Mouse (Mus musculus): Measurements from ENCODE around the gene Erg. TPM values are rescaled to one million over a fixed set of nuclear protein-coding genes. Genes with fewer than 3 reads are reported as not detected.

Gene Erg
- polyA plus RNA-seq, 1 experiment from 2014 or later = 26.2 TPM

DNA sequence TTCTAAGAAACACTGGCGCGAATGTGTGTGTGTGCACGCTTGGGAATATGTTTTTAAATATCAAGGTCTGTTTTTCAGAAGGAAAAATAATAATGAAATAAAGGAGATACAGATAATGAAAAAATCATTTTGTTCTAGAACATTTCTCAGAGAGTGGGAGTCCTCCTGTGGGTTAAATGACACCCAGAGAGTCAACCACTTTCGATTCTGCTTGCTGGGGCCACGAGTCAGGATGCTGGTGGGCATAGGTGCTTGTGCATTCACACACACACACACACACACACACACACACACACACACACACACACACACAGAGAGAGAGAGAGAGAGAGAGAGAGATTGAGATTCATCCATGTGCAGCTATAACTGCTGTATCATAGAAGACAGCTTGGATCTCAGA, 130.9 kb downstream of the Erg start:
- Histone ChIP-seq H3K27ac (no peak overlapping the region), H3K9me3 (no peaks in the 10 kb centered on the region), H3K36me3 (no peaks in the 10 kb centered on the region), H3K4me3 (no peak overlapping the region), H3K27me3 (no peaks in the 10 kb centered on the region), H3K4me1 (0 out of 2 replicates have a peak, but pooled peaks cover 8% of the 10 kb centered on the region), H3K4me2 (no peak overlapping the region), H3K9ac (no peak overlapping the region)
- no peak for ATAC-seq (ENCODE audit: insufficient number of reproducible peaks, low FRiP score, low TSS enrichment, low read depth)
- WGBS = 84% methylated on average over 5 of the region's 5 CpGs

DNA sequence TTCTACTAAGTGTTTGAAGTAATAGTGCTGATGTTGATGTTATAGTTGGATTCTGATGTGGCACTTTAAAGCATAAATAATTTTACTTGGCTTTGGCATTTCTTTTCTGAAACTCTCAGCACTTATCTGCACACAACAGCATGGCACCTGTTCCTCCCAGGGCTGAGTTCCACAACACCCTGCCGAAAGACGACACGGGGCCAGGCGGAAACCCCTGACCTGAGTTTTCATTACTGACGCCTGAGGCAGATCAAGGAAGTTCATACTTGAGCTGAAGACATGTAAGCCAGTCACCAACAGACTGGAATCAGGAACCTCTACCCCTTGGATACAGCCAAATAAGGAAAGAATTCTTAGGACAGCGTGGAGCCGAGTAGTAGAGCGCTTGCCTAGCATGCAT, 134.0 kb downstream of the Erg start:
- no peak overlapping the region for H3K27ac ChIP-seq
- H3K4me2 ChIP-seq = no peak overlapping the region
- H3K9me3 ChIP-seq = no peaks in the 10 kb centered on the region
- WGBS = 78% methylated on average over 8 of the region's 8 CpGs
- 0 out of 2 replicates have a peak, but pooled peaks cover 12% of the 10 kb centered on the region for H3K4me1 ChIP-seq
- no peak overlapping the region for H3K9ac ChIP-seq
- no peaks in the 10 kb centered on the region for H3K36me3 ChIP-seq
- no peak overlapping the region for H3K4me3 ChIP-seq
- no peaks in the 10 kb centered on the region for H3K27me3 ChIP-seq
- no peak for ATAC-seq (ENCODE audit: insufficient number of reproducible peaks, low FRiP score, low TSS enrichment, low read depth)

DNA sequence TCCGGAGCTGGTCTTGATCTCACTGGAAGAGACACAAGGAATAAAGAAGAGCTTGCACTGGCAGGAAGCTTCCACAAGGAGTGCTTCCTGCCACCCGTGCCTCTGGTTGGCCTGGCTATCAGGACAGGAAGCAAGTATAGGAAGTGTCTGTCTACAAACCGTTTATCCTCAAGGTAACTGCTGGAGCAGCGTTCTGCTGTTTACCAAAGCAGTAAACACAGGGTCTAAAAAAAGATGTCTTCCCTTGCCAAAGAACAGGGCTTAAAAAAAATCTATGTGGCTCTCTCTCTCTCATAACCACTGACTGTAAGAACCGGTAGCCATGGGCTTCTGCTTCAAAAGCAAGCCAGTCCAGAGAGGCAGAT, 137.1 kb downstream of the Erg start:
- Histone ChIP-seq H3K27ac (no peak overlapping the region), H3K27me3 (no peaks in the 10 kb centered on the region), H3K4me2 (no peak overlapping the region), H3K4me1 (0 out of 2 replicates have a peak, but pooled peaks cover 9% of the 10 kb centered on the region), H3K36me3 (no peaks in the 10 kb centered on the region), H3K9me3 (no peaks in the 10 kb centered on the region), H3K9ac (no peak overlapping the region), H3K4me3 (no peak overlapping the region)
- no peak for ATAC-seq (ENCODE audit: insufficient number of reproducible peaks, low FRiP score, low TSS enrichment, low read depth)
- WGBS = 48% methylated on average over 5 of the region's 5 CpGs

DNA sequence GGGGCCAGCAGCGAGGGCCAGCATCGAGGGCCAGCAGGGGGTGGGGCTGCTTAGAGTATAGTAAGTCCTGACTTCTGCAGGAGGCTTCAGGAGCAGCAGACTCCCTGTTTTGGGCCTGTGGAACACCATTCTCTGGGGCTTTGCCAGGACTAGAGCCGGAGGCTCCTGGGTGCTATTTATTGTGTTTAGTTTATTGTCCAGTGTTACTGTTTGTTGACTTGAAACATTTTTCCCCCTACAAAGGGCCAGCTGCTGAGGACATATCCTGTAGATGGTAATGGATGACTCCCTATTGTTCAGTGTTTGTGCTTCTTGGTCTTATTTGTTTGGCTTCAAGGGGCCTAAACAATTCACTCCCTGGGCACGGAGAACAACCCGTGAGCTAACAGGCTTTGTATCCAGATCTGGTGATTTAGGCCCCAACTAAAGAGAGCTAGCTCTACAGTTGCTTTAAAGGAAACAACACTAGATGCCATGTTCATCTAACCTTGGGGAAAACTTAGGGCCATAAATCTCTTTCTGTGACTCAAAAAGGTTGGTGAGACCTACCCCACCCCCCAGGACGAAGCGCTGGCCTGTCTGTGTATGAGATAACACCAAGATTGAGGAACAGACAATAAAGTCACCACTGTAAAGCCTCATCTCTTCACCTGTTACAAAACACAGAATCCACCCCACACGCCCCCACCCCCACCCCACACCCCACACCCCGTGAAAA, 137.6 kb downstream of the Erg start:
- Histone ChIP-seq H3K9ac (no peak overlapping the region), H3K36me3 (no peaks in the 10 kb centered on the region), H3K4me2 (no peak overlapping the region), H3K4me3 (no peak overlapping the region), H3K9me3 (no peaks in the 10 kb centered on the region), H3K4me1 (0 out of 2 replicates have a peak, but pooled peaks cover 9% of the 10 kb centered on the region), H3K27me3 (no peaks in the 10 kb centered on the region), H3K27ac (no peak overlapping the region)
- 74% methylated on average over 9 of the region's 9 CpGs for WGBS
- no peak for ATAC-seq (ENCODE audit: insufficient number of reproducible peaks, low FRiP score, low TSS enrichment, low read depth)

DNA sequence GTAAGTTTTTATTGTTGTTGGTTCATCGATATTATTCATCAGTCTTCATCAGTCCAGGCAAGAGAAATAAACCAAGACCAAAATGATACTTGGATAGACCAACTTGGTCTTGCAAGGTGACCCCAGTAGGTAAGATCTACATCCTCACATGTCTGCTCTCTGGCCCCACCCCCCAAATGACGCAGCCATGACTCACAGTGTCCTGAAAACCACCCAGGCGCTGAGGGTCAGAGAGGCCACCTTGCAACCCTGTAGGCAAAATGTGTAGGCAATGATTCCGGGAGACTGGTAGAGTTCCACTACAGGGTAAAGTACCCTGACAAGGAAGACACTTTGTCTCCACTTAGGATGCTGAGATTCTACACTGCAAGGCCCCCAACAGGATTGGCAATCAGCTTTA, 138.5 kb downstream of the Erg start:
- Histone ChIP-seq H3K4me1 (0 out of 2 replicates have a peak, but pooled peaks cover 9% of the 10 kb centered on the region), H3K9ac (no peak overlapping the region), H3K27me3 (no peaks in the 10 kb centered on the region), H3K9me3 (no peaks in the 10 kb centered on the region), H3K4me3 (no peak overlapping the region), H3K4me2 (no peak overlapping the region), H3K36me3 (no peaks in the 10 kb centered on the region), H3K27ac (no peak overlapping the region)
- ATAC-seq (ENCODE audit: insufficient number of reproducible peaks, low FRiP score, low TSS enrichment, low read depth) = no peak
- 80% methylated on average over 4 of the region's 4 CpGs for WGBS

DNA sequence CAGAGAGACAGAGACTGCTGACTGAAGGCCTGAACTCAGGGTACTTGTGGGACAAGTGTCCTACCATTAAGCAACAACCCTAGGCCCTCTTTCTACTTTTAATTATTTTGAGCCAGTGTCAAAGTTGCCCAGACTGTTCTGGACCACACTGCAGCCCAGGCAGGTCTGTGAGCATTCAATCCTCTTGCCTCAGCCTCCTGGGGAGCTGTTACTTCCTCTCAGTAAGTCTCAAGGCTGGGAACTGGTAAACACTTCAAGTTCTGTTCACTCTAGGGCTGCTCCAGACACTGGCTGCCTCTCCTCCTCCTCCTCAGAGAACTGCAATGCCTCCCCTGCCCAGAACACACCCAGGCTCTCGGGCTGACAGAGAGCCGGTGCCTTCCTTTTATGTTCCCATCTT, 140.0 kb downstream of the Erg start:
- no peak overlapping the region for H3K4me3 ChIP-seq
- H3K9ac ChIP-seq = no peak overlapping the region
- 58% methylated on average over 2 of the region's 2 CpGs for WGBS
- H3K4me1 ChIP-seq = 0 out of 2 replicates have a peak, but pooled peaks cover 16% of the 10 kb centered on the region
- no peaks in the 10 kb centered on the region for H3K36me3 ChIP-seq
- ATAC-seq (ENCODE audit: insufficient number of reproducible peaks, low FRiP score, low TSS enrichment, low read depth) = no peak
- no peak overlapping the region for H3K4me2 ChIP-seq
- no peak overlapping the region for H3K27ac ChIP-seq
- H3K27me3 ChIP-seq = no peaks in the 10 kb centered on the region
- no peaks in the 10 kb centered on the region for H3K9me3 ChIP-seq

DNA sequence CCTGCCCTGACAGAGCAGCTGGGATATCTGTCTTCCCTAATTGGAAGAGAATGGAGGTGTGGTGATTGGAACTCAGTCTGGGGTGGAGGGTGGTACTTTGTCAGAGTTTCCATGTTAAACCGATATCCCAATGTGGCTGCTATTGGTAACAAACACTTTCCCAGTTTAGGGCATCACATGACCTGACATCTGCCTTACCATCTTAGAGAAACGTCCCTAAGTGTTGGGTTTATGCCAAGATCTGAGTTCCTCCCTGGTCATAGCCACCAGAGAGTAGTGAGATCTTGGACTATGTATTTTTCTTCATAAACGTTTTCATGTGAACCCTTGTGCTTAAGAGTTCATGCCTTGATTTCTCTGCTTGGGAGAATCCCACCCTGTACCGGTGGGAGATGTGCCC, 144.4 kb downstream of the Erg start:
- Histone ChIP-seq H3K9me3 (no peaks in the 10 kb centered on the region), H3K27ac (no peak overlapping the region), H3K4me1 (peaks cover 15% of the 10 kb centered on the region), H3K9ac (no peak overlapping the region), H3K4me3 (no peak overlapping the region), H3K27me3 (no peaks in the 10 kb centered on the region), H3K36me3 (no peaks in the 10 kb centered on the region), H3K4me2 (no peak overlapping the region)
- ATAC-seq (ENCODE audit: insufficient number of reproducible peaks, low FRiP score, low TSS enrichment, low read depth) = no peak
- 64% methylated on average over 4 of the region's 4 CpGs for WGBS

DNA sequence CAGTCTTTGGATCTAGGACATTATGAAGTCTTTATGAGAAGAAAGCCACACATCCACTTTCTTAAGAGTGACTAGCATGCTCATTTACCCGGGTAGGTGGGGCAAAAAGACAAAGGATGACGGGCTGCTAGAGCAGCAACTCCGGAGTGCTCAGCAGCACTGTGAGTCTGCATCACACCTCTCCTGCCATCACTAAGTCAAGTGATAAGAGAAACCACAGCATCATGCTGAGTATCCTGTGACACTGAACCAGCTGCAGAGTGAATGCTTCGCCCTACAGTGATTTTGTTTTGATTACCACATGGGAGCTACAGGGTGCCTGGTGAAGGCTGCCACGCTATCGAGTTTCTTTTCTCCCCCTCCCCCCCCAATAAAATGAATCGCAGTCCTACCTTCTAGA, 145.2 kb downstream of the Erg start:
- no peak for ATAC-seq (ENCODE audit: insufficient number of reproducible peaks, low FRiP score, low TSS enrichment, low read depth)
- 43% methylated on average over 7 of the region's 7 CpGs for WGBS
- H3K9ac ChIP-seq = no peak overlapping the region
- H3K4me1 ChIP-seq = peaks cover 15% of the 10 kb centered on the region
- H3K36me3 ChIP-seq = no peaks in the 10 kb centered on the region
- H3K27ac ChIP-seq = no peak overlapping the region
- no peaks in the 10 kb centered on the region for H3K9me3 ChIP-seq
- H3K4me3 ChIP-seq = no peak overlapping the region
- H3K27me3 ChIP-seq = no peaks in the 10 kb centered on the region
- no peak overlapping the region for H3K4me2 ChIP-seq

DNA sequence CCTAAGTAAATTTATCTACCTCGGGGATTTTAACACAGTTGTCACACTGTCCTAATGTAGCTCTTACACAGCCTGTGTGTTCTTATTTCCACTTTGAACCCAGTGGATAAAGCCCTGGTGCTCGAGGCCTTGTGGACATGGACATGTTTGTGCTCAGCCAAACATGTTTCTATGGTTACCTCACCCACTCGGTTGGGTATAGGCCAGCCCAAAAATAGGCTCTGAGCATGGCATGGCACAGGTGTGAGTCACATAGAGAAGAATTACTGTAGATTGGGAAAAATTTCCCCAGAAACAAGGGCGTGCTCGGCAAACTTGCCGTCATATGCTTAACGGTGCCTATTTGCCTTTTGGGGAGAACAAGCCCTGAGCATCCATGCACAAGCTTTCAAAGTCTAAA, 146.1 kb downstream of the Erg start:
- 77% methylated on average over 7 of the region's 7 CpGs for WGBS
- Histone ChIP-seq H3K4me1 (peaks cover 15% of the 10 kb centered on the region), H3K9me3 (no peaks in the 10 kb centered on the region), H3K4me3 (no peak overlapping the region), H3K27me3 (no peaks in the 10 kb centered on the region), H3K4me2 (no peak overlapping the region), H3K27ac (no peak overlapping the region), H3K9ac (no peak overlapping the region), H3K36me3 (no peaks in the 10 kb centered on the region)
- no peak for ATAC-seq (ENCODE audit: insufficient number of reproducible peaks, low FRiP score, low TSS enrichment, low read depth)

DNA sequence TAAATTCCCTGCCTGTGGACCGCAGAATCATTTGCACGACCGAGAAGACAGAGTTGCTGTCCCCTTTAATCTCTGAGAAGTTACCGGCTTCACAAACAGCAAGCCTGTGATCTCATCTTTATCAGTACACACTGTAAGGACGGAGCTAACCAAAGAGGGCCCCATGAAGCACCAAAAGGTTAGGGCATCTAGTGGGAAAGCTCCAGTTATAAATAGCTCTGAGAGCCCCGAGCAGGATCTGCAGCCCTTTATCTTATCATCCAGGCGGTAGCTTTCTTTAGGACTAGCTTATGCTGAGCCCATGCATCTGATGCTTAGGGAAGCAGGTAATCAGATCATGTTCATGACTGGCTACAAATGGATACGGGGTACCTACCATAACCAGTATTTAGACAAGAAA, 146.6 kb downstream of the Erg start:
- H3K4me2 ChIP-seq = no peak overlapping the region
- ATAC-seq (ENCODE audit: insufficient number of reproducible peaks, low FRiP score, low TSS enrichment, low read depth) = no peak
- no peak overlapping the region for H3K27ac ChIP-seq
- H3K9ac ChIP-seq = no peak overlapping the region
- 69% methylated on average over 8 of the region's 8 CpGs for WGBS
- H3K4me3 ChIP-seq = no peak overlapping the region
- H3K9me3 ChIP-seq = no peaks in the 10 kb centered on the region
- H3K27me3 ChIP-seq = no peaks in the 10 kb centered on the region
- H3K36me3 ChIP-seq = no peaks in the 10 kb centered on the region
- peaks cover 15% of the 10 kb centered on the region for H3K4me1 ChIP-seq

DNA sequence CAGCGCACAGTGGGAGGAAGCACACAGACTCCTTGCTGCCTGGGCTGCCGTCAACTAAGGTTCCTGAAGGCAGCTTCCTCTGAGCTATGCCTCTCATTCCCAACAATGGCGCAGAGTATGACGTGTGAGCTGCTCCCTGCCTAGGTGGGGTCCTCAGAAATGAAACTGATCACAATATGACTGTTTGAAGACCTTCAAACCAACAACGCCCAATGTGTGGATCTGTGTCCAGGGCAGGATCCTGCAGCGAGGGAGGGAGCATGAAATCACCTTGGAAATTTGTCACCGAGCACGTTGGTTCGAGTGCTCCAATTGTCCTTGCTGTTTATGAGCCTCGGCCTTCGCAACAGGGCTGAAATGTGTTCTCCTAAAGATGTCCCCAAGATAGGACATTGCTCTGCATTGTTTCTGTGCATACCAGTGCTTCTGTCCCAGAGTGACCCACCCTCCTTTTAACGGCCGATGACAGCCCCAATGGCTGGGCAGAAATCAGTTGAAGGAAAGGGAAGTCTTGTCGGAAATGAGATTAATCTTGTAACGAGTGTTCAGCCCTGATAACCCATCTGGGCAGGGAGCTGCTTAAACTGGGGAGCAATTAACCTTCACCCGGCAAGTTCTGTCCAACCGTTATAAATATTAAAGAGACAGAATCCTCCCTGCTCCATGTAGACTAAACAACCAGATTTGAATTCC, 147.4 kb downstream of the Erg start:
- H3K4me2 ChIP-seq = no peak overlapping the region
- H3K9ac ChIP-seq = no peak overlapping the region
- no peak for ATAC-seq (ENCODE audit: insufficient number of reproducible peaks, low FRiP score, low TSS enrichment, low read depth)
- no peaks in the 10 kb centered on the region for H3K36me3 ChIP-seq
- no peak overlapping the region for H3K4me3 ChIP-seq
- 71% methylated on average over 17 of the region's 17 CpGs for WGBS
- no peaks in the 10 kb centered on the region for H3K27me3 ChIP-seq
- H3K27ac ChIP-seq = no peak overlapping the region
- H3K4me1 ChIP-seq = peaks cover 15% of the 10 kb centered on the region
- no peaks in the 10 kb centered on the region for H3K9me3 ChIP-seq

DNA sequence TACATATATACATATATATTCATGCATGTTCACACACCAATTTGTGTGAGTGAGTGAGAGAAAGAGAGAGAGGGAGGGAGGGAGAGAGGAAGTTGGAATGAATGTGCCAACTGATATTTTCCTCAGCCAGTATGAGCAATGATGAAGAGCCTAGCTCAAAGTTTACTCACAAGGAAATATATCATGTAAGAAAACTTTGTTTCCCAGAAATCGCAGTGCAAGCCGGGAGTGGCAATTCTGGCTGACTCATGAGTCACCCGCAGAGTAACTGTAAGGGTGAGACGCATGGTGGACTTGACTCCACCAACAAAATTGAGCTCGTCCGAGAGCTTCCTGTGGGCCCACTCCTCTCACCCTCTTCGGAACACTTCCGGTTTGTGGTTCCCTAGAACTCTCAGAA, 149.8 kb downstream of the Erg start:
- Histone ChIP-seq H3K4me3 (no peak overlapping the region), H3K27me3 (no peaks in the 10 kb centered on the region), H3K9ac (no peak overlapping the region), H3K27ac (no peak overlapping the region), H3K9me3 (no peaks in the 10 kb centered on the region), H3K36me3 (no peaks in the 10 kb centered on the region), H3K4me1 (peaks cover 11% of the 10 kb centered on the region), H3K4me2 (no peak overlapping the region)
- no peak for ATAC-seq (ENCODE audit: insufficient number of reproducible peaks, low FRiP score, low TSS enrichment, low read depth)
- 77% methylated on average over 8 of the region's 8 CpGs for WGBS
